Mouse (Mus musculus) lung, embryonic 14.5 days (tissue): ENCODE results near the gene Mfrp. TPM values are rescaled to one million over a fixed set of nuclear protein-coding genes. Genes with fewer than 3 reads are reported as not detected.
"Not testable (repeated sequence)": the region's sequence is repeated elsewhere in the genome, so short reads cannot be mapped to it uniquely, and the experiment has no call there.

ENCODE experiments used
- ATAC-seq: fragments of 200-750 bp; cut with Nextera tagmentation; 2 replicates; pipeline ENCODE4 v1.8.0; 2017; ENCODE audit warnings: mild to moderate bottlenecking, moderate TSS enrichment, moderate library complexity; ENCODE audit not compliant: insufficient read depth
- DNase-seq: peaks from one replicate; pipeline ENCODE4 v3.0.0-alpha.2; 2015
- H3K27ac ChIP-seq: fragments of 300-500 bp; sonication (generic); 2 replicates; pipeline ENCODE4 v1.5.1; 2014; ENCODE audit warnings: low read depth, mild to moderate bottlenecking, moderate library complexity
- H3K27me3 ChIP-seq: fragments of 300-500 bp; sonication (generic); 2 replicates; pipeline ENCODE4 v1.6.1; 2014; ENCODE audit warnings: low read length, control low read depth; ENCODE audit not compliant: insufficient read depth
- H3K36me3 ChIP-seq: fragments of 300-500 bp; sonication (generic); 2 replicates; pipeline ENCODE4 v1.6.1; 2014; ENCODE audit warnings: control low read depth; ENCODE audit not compliant: insufficient read depth
- H3K4me1 ChIP-seq: fragments of 300-500 bp; sonication (generic); 2 replicates; pipeline ENCODE4 v1.6.1; 2014; ENCODE audit warnings: antibody characterized with exemption, control low read depth; ENCODE audit not compliant: insufficient read depth
- H3K4me2 ChIP-seq: fragments of 300-500 bp; sonication (generic); 2 replicates; pipeline ENCODE4 v1.6.1; 2014; ENCODE audit warnings: mild to moderate bottlenecking
- H3K4me3 ChIP-seq: fragments of 300-500 bp; sonication (generic); 2 replicates; pipeline ENCODE4 v1.5.1; 2014; ENCODE audit warnings: low read depth, low read length
- H3K9ac ChIP-seq: fragments of 300-500 bp; sonication (generic); 2 replicates; pipeline ENCODE4 v1.6.1; 2014
- H3K9me3 ChIP-seq: fragments of 300-500 bp; sonication (generic); 2 replicates; pipeline ENCODE4 v1.6.1; 2016; ENCODE audit warnings: low read depth, low read length, control low read depth
- CTCF ChIP-seq: IDR thresholded peaks from 2 replicates; pipeline ENCODE4 v1.5.1; 2016; ENCODE audit warnings: antibody characterized with exemption, low read depth
- WGBS: fragments of 180-500 bp; shearing (Covaris S2); extraction: QIAGEN DNeasy Blood & Tissue Kit; methylation state at CpG from one replicate; pipeline ENCODE4 v1.1.7; 2014; 5-methylcytosine and 5-hydroxymethylcytosine counted together
- polyA plus RNA-seq: library from polyadenylated mRNA; unstranded; fragments of >200 nt; fragmentation: Nextera tagmentation; extraction: Ambion mirVana; gene quantifications from 2 replicates; pipeline ENCODE4 v1.2.1, GENCODE M21; 2014

Gene Mfrp
- polyA plus RNA-seq, 1 experiment from 2014 or later, result 0.07 TPM

DNA sequence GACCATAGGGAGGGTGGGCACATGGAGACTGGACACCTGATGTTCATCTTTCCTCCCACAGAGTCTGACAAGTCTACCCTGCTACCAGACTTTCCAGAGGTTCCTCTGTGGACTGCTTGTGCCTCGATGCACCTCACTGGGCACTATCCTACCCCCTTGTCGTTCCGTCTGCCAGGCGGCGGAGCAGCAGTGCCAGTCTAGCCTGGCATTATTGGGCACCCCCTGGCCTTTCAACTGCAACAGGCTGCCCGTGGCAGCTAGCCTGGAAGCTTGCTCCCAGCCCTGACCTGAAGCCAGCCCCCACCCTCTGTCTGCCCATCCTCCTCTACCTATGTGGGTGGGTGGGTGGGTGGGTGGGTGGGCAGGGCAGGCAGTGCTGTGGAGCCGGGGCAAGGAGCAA is 4.7 kb downstream of the Mfrp start:
- Histone ChIP-seq H3K9ac (no peak overlapping the region), H3K27ac (0 out of 2 replicates have a peak overlapping the region, but pooled peaks have one; percentile 91), H3K9me3 (no peaks in the 10 kb centered on the region), H3K4me2 (no peak overlapping the region), H3K36me3 (peaks cover 47% of the 10 kb centered on the region), H3K4me1 (peaks cover 27% of the 10 kb centered on the region), H3K4me3 (no peak overlapping the region), H3K27me3 (no peaks in the 10 kb centered on the region)
- DNase-seq (no peak), ATAC-seq (no peak)
- 90% methylated on average over 7 of the region's 7 CpGs for WGBS
- TF ChIP-seq CTCF, result no peak

DNA sequence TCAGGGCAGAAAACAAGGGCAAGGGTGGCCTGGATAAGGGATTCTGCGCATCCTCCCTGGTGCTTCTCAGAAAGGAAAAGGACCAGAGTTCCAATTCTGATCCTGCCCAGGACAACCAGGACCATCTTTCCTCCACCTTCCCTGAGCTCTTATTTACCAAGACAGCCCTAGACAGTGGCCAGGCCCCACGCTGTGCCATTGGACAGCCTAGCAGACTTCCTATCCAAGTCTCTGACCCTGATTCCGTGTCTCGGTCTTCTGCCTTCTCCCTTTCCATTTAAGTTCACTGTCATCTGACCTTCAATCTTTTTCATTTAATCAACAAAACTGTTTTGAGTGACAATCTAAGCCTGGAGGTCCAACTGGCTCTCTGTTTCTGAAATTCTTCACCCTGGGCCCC is 5.1 kb downstream of the Mfrp start:
- Histone ChIP-seq H3K4me3 (no peak overlapping the region), H3K9ac (no peak overlapping the region), H3K27me3 (no peaks in the 10 kb centered on the region), H3K27ac (peak overlapping the region; percentile 91), H3K9me3 (no peaks in the 10 kb centered on the region), H3K4me1 (peaks cover 27% of the 10 kb centered on the region), H3K4me2 (peak overlapping the region; percentile 59; the same call in 1 of the 2 replicates), H3K36me3 (peaks cover 47% of the 10 kb centered on the region)
- no peak for TF ChIP-seq CTCF
- DNase-seq, result no peak
- WGBS, result 60% methylated on average over 4 of the region's 4 CpGs
- ATAC-seq, result no peak

DNA sequence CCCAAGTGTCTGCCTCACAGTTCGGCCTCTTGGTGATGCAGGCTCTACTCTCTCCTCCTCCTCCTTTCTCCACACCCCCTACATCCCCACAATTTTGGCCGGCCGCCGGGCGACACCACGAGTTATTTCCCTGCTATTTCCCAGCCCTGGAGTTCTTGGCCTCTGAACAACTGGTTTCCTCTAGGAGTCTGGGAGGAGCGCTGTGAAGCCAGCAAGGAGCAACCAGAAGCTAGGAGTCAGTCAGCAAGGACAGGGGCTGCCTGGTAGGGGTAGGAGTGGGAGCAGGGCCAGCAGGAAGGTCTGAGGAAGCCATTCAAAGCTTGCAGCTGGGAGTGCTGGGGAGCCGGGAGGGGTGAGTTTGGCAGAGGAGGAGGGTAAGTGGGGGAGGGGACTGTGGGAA is 5.6 kb downstream of the Mfrp start, which contains the start of gene C1qtnf5:
C1qtnf5 (plus strand) TSS at position 136 of the 400 bp plus-strand sequence.
- peak; percentile 95 for DNase-seq
- ATAC-seq, result peak; percentile 85
- WGBS, result 21% methylated on average over 8 of the region's 8 CpGs

DNA sequence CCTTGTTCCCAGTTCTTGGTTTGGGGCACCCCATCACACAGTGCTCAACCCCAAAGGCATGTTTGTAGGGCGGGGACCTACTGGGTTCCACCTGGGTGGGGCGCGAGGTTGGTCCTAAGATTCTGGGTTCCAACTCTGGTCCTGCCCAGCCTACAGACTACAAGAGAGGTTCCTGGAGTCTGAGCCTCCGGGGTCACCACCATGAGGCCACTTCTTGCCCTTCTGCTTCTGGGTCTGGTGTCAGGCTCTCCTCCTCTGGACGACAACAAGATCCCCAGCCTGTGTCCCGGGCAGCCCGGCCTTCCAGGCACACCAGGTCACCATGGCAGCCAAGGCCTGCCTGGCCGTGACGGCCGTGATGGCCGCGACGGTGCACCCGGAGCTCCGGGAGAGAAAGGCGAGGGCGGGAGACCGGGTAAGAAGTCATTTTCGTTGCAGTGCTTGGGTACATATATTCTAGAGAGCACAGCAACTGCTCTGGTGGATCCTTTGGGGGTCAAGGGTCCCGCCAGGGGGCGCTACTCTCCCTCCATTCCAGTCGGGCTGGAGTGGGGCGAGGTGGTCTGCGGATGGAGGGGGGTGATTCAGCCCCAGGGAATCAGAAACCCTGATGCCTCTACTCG is 6.1 kb downstream of the Mfrp start:
- H3K9ac ChIP-seq, result peak overlapping the region; percentile 20; the same call in 1 of the 2 replicates
- DNase-seq (peak; percentile 61), ATAC-seq (no peak; the same call in none of the 2 replicates)
- peak; percentile 53 for TF ChIP-seq CTCF
- H3K9me3 ChIP-seq, result no peaks in the 10 kb centered on the region
- H3K4me3 ChIP-seq, result peak overlapping the region; percentile 27
- peaks cover 27% of the 10 kb centered on the region for H3K4me1 ChIP-seq
- 45% methylated on average over 25 of the region's 25 CpGs for WGBS
- peak overlapping the region; percentile 91 for H3K27ac ChIP-seq
- H3K27me3 ChIP-seq, result no peaks in the 10 kb centered on the region
- peak overlapping the region; percentile 59 for H3K4me2 ChIP-seq
- H3K36me3 ChIP-seq, result peaks cover 47% of the 10 kb centered on the region

More for the DNA sequence above, 5.6 kb downstream of the Mfrp start, which contains the start of gene C1qtnf5:
- Histone ChIP-seq H3K4me1 (peaks cover 27% of the 10 kb centered on the region), H3K9me3 (no peaks in the 10 kb centered on the region), H3K4me2 (peak within 1 kb of the TSS; percentile 59), H3K4me3 (peak within 1 kb of the TSS; percentile 27), H3K36me3 (peaks cover 47% of the 10 kb centered on the region), H3K27me3 (no peaks in the 10 kb centered on the region), H3K27ac (peak within 1 kb of the TSS; percentile 91), H3K9ac (peak within 1 kb of the TSS; percentile 20; the same call in 1 of the 2 replicates)
- peak; percentile 15; the same call in 1 of the 2 replicates for TF ChIP-seq CTCF

DNA sequence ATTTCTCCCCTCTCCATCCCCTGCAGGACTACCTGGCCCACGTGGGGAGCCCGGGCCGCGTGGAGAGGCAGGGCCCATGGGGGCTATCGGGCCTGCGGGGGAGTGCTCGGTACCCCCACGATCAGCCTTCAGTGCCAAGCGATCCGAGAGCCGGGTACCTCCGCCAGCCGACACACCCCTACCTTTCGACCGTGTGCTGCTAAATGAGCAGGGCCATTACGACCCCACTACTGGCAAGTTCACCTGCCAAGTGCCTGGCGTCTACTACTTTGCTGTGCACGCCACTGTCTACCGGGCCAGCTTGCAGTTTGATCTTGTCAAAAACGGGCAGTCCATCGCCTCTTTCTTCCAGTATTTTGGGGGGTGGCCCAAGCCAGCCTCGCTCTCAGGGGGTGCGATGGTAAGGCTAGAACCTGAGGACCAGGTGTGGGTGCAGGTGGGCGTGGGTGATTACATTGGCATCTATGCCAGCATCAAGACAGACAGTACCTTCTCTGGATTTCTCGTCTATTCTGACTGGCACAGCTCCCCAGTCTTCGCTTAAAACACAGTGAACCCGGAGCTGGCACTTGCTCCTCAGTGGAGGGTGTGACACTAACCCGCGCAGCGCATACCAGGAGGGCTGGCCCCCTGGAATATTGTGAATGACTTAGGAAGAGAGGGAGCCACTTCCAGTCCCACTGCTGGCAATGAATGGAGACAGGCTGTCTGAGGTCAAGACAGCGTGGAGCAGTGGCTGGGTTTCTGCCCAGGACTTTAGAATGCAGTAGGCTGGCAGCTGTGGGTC is 6.9 kb downstream of the Mfrp start:
- H3K4me2 ChIP-seq, result peak overlapping the region; percentile 59
- H3K4me3 ChIP-seq, result peak overlapping the region; percentile 27; the same call in 1 of the 2 replicates
- H3K9me3 ChIP-seq, result no peaks in the 10 kb centered on the region
- WGBS, result 80% methylated on average over 31 of the region's 31 CpGs
- no peak for ATAC-seq
- DNase-seq, result no peak
- H3K27me3 ChIP-seq, result no peaks in the 10 kb centered on the region
- H3K4me1 ChIP-seq, result peaks cover 27% of the 10 kb centered on the region
- H3K9ac ChIP-seq, result no peak overlapping the region
- TF ChIP-seq CTCF, result no peak
- peaks cover 47% of the 10 kb centered on the region for H3K36me3 ChIP-seq
- no peak overlapping the region for H3K27ac ChIP-seq

DNA sequence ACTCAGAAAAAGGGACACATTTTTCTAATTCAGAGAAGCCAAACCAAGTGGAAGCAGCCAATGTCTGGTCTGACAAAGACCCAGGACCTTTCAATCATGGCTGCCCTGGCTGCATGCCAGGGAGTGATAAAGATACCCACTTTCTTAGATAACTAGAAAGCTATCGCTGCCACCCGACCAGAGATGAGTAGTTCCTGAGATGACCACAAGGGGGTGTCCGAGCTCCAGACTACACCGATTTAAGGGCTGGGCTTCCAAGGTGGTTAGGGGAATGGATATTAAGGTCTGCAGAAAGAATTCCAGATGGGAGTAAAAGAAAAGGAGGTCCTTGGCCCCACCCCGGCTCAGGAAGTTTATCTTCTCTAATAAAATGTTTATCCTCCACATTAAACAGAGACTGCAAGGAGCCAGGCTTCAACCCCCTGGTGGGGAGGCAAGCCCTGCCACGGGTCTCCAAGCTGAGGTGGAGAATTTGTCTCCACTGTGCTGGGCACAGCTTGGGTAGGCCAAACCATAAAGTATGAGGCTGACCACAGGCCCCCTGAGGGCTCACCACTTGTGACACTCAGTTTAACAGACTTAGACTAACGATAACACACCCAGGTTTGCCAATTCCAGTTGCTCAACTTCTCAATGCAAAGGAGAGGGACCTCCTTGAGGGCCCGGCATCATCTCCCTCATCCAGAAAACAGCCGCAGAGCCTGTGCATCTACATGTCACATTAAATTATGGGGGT is 8.0 kb downstream of the Mfrp start:
- 18% methylated on average over 9 of the region's 9 CpGs for WGBS

DNA sequence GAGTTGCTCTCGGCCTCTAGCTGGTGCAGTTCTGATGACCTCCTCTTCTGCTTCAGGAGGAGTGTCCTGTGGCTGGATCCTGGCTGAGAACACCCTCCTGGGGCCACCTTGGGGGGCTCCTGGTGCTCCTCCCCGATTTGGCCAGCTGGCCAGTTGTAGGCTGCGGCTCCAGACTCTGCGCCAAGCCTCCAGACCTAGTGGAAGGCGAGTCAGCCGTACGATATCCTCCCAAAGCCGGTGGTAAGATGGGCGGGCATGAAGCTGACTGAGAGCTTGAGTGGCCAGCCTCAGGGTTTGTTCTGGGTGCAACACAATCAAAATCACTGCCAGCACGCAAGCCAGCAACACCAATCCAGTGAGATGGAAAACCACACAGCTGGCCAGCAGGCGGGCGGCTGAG is 10.4 kb downstream of the Mfrp start:
- not testable (repeated sequence) for H3K27ac ChIP-seq, H3K9me3 ChIP-seq, DNase-seq, H3K27me3 ChIP-seq, H3K9ac ChIP-seq, ATAC-seq
- WGBS, result 48% methylated on average over 10 of the region's 12 CpGs
- Histone ChIP-seq H3K4me3 (peak overlapping the region; percentile 74; the same call in 1 of the 2 replicates), H3K36me3 (peaks cover 29% of the 10 kb centered on the region), H3K4me2 (peak overlapping the region; percentile 60), H3K4me1 (peaks cover 21% of the 10 kb centered on the region)

More for the DNA sequence above, 8.0 kb downstream of the Mfrp start:
- Histone ChIP-seq H3K4me2 (peak overlapping the region; percentile 59), H3K27me3 (no peaks in the 10 kb centered on the region), H3K27ac (no peak overlapping the region), H3K36me3 (peaks cover 41% of the 10 kb centered on the region), H3K4me1 (peaks cover 27% of the 10 kb centered on the region), H3K4me3 (peak overlapping the region; percentile 27), H3K9me3 (no peaks in the 10 kb centered on the region), H3K9ac (peak overlapping the region; percentile 41; the same call in 1 of the 2 replicates)
- DNase-seq (peak; percentile 87), ATAC-seq (no peak)
- peak; percentile 85 for TF ChIP-seq CTCF
